Mouse (Mus musculus) liver, postnatal 0 days (tissue): Measurements from ENCODE around the gene Spc24. TPM values are rescaled to one million over a fixed set of nuclear protein-coding genes. Genes with fewer than 3 reads are reported as not detected.
A peak's percentile ranks its signal among the peaks of the same experiment; 100 is the strongest.

ENCODE experiments used
- ATAC-seq: fragments of 200-750 bp; cut with Nextera tagmentation; 2 replicates; pipeline ENCODE4 v1.8.0; 2017; ENCODE audit warnings: mild to moderate bottlenecking, moderate library complexity
- DNase-seq: peaks from one replicate; pipeline ENCODE4 v3.0.0-alpha.2; 2016
- H3K27ac ChIP-seq: fragments of 300-500 bp; sonication (generic); 2 replicates; pipeline ENCODE4 v1.5.1; 2014; ENCODE audit warnings: antibody characterized with exemption, moderate library complexity, mild to moderate bottlenecking, low read depth
- H3K27me3 ChIP-seq: fragments of 300-500 bp; sonication (generic); 2 replicates; pipeline ENCODE4 v1.6.1; 2014; ENCODE audit warnings: low read length, control low read depth, mixed read lengths; ENCODE audit not compliant: insufficient read depth
- H3K36me3 ChIP-seq: fragments of 300-500 bp; sonication (generic); replicated peaks from 2 replicates; pipeline ENCODE4 v1.6.1; 2014; ENCODE audit warnings: mild to moderate bottlenecking, control low read depth, low read length, moderate library complexity, mixed read lengths; ENCODE audit not compliant: insufficient read depth
- H3K4me1 ChIP-seq: fragments of 300-500 bp; sonication (generic); 2 replicates; pipeline ENCODE4 v1.6.1; 2014; ENCODE audit warnings: antibody characterized with exemption, mild to moderate bottlenecking, control low read depth; ENCODE audit not compliant: insufficient read depth
- H3K4me2 ChIP-seq: fragments of 300-500 bp; sonication (generic); 2 replicates; pipeline ENCODE4 v1.6.1; 2014; ENCODE audit warnings: low read depth, mild to moderate bottlenecking, low read length, moderate library complexity, mixed read lengths
- H3K4me3 ChIP-seq: fragments of 300-500 bp; sonication (generic); 2 replicates; pipeline ENCODE4 v1.5.1; 2014; ENCODE audit warnings: low read depth, low read length
- H3K9ac ChIP-seq: fragments of 300-500 bp; sonication (generic); replicated peaks from 2 replicates; pipeline ENCODE4 v1.6.1; 2014; ENCODE audit warnings: mild to moderate bottlenecking, moderate library complexity
- H3K9me3 ChIP-seq: fragments of 300-500 bp; sonication (generic); 2 replicates; pipeline ENCODE4 v1.6.1; 2016; ENCODE audit warnings: mild to moderate bottlenecking, control low read depth, low read length, mixed read lengths
- CTCF ChIP-seq: sonication (generic); IDR thresholded peaks from 2 replicates; pipeline ENCODE4 v1.5.1; 2016; ENCODE audit warnings: antibody characterized with exemption, low read depth
- EP300 ChIP-seq: IDR thresholded peaks from 2 replicates; pipeline ENCODE4 v1.6.1; 2016; ENCODE audit warnings: antibody characterized with exemption, low read depth, mild to moderate bottlenecking
- WGBS: fragments of 180-500 bp; shearing (Covaris S2); extraction: QIAGEN DNeasy Blood & Tissue Kit; methylation state at CpG from one replicate; pipeline ENCODE4 v1.1.7; 2014; ENCODE audit not compliant: insufficient replicate concordance; 5-methylcytosine and 5-hydroxymethylcytosine counted together
- microRNA-seq: library from miRNA; unstranded; fragments of <30 nt; microRNA quantifications from one replicate; pipeline ENCODE4, GENCODE M21; 2016
- polyA plus RNA-seq: library from polyadenylated mRNA; unstranded; fragments of >200 nt; fragmentation: Nextera tagmentation; extraction: Ambion mirVana; gene quantifications from 2 replicates; pipeline ENCODE4 v1.2.1, GENCODE M21; 2015

Gene Spc24
- polyA plus RNA-seq, 1 experiment from 2014 or later = 38.4 TPM

DNA sequence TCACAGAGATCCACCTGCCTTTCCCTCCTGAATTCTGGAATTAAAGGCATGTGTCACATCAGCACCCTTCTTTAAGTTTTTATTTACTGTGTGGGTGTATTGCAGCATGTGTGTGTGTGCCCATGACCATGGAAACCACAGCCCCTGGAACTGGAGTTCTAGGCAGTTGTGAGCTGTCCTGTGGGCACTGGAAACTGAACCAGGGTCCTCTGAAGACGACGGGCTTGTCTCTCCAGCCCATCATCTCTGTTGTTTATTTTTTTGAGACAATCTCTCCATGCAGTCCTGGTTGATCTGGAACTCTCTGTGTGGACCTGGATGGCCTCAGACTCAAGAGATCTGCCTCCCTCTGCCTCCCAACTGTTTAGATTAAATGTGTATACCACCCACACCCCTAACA is 43.1 kb downstream of the Spc24 start:
- H3K4me1 ChIP-seq = peaks cover 9% of the 10 kb centered on the region
- no peak for ATAC-seq
- H3K4me3 ChIP-seq = no peak overlapping the region
- DNase-seq = no peak
- TF ChIP-seq EP300 (no peak), CTCF (no peak)
- H3K27me3 ChIP-seq = no peaks in the 10 kb centered on the region
- H3K9me3 ChIP-seq = no peaks in the 10 kb centered on the region
- WGBS = 73% methylated on average over 2 of the region's 2 CpGs
- H3K4me2 ChIP-seq = no peak overlapping the region
- H3K36me3 ChIP-seq = no peaks in the 10 kb centered on the region
- no peak overlapping the region for H3K27ac ChIP-seq
- no peak overlapping the region for H3K9ac ChIP-seq

DNA sequence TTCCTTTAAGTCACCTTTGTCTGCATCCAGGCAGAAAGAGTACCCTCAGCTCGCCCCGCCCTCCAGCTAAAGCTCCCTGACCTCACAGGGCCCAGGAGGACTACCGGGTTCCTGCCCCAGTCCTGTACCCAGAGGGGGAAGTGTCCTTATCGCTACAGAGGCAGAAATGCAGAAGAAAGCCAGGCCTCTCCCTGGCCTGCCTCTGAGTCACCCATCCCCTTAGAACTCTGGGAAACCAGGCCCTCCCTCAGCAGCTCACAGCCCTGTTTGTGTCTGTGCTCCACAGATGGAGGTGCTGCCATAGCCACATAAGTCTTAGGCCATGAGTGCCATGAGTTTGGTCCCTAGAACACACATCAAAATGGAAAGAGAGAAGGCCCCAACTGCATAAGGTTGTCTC is 44.8 kb downstream of the Spc24 start:
- Histone ChIP-seq H3K4me1 (peaks cover 9% of the 10 kb centered on the region), H3K27ac (peak overlapping the region; percentile 44), H3K9me3 (no peaks in the 10 kb centered on the region), H3K4me3 (no peak overlapping the region), H3K36me3 (no peaks in the 10 kb centered on the region), H3K9ac (no peak overlapping the region), H3K4me2 (no peak overlapping the region), H3K27me3 (no peaks in the 10 kb centered on the region)
- TF ChIP-seq EP300 = no peak
- TF ChIP-seq CTCF = no peak
- WGBS = 20% methylated on average over 4 of the region's 4 CpGs
- DNase-seq = peak; percentile 50
- peak; percentile 96 for ATAC-seq

DNA sequence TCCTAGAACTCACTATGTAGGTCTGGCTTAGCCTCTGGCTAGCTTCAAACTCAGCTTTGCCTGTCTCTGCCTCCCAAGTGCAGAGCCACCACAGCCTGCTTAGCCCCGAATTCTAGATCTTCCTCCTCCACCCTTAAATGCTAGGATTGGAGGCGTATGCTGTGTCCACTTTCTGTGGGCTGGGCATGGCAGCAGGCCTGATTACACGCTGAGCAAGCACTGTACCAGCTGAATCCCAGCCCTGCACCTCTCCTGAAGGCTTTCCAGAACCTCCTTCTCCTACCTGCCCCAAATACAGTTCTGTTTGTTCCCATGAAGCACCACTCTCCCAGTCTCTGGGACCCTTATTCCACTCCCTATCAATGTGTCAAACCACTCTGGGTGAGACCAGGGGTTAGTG is 50.8 kb downstream of the Spc24 start:
- Histone ChIP-seq H3K9me3 (no peaks in the 10 kb centered on the region), H3K27me3 (no peaks in the 10 kb centered on the region), H3K36me3 (peaks cover 8% of the 10 kb centered on the region; the same call in 1 of the 2 replicates), H3K27ac (no peak overlapping the region), H3K9ac (no peak overlapping the region), H3K4me1 (no peaks in the 10 kb centered on the region), H3K4me2 (no peak overlapping the region), H3K4me3 (no peak overlapping the region)
- WGBS = 79% methylated on average over 3 of the region's 3 CpGs
- TF ChIP-seq EP300 = no peak
- TF ChIP-seq CTCF = no peak
- ATAC-seq = no peak
- no peak for DNase-seq

DNA sequence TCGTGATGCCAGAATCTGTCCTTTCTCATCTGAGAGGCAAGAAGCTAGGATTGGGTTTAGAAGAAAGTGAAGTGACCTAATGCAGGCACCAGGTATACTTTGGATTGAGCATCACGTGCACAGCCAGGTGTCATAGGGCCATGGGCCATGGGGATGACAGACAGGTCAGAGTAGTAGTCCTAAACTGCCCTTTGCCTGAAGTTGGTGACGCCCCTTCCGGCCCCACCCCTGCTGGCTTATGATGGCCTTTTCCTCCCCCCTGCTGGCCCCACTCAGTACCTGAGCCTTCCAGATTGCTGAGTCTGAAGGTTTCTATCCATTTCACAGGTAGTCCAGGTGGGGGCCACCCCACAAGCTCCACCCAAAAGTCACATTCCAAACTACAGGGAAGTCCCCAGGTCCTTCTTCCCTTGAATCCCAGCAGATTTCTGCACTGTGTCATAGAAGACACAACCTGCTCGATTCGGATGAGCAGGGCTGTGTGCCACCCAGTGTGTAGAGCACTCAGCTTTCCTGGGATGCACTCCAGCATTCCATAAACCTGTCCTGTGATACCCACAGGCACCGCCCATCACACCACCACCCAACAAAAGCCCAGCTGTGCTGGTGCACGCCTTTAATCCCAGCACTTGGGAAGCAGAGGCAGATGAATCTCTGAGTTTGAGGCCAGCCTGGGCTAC is 53.4 kb downstream of the Spc24 start:
- no peaks in the 10 kb centered on the region for H3K4me1 ChIP-seq
- H3K27ac ChIP-seq = peak overlapping the region; percentile 31; the same call in 1 of the 2 replicates
- DNase-seq (no peak), ATAC-seq (peak; percentile 89)
- H3K27me3 ChIP-seq = no peaks in the 10 kb centered on the region
- no peak overlapping the region for H3K9ac ChIP-seq
- H3K4me2 ChIP-seq = no peak overlapping the region
- WGBS = 82% methylated on average over 8 of the region's 8 CpGs
- no peak for TF ChIP-seq EP300
- TF ChIP-seq CTCF = no peak; the same call in 1 of the 2 replicates
- peaks cover 30% of the 10 kb centered on the region for H3K36me3 ChIP-seq
- no peaks in the 10 kb centered on the region for H3K9me3 ChIP-seq
- no peak overlapping the region for H3K4me3 ChIP-seq

DNA sequence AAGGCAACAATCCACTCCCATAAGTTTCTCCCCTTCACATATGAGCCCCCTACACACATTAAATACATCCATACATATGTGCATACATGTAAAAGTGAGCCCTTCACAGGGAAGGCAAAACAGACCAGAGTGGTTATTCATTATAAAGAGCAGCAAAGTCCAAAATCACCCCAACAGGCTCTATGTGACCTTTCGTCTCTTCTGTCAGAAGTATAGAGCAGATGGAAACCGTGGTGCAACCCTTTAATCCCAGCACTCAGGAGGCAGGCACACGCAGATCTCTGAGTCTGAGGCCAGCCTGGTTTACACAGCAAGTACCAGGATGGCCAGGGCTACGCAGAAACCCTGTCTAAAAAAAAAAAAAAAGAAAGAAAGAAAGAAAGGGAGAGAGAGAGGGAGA is 54.0 kb downstream of the Spc24 start:
- ATAC-seq = peak; percentile 44; the same call in 1 of the 2 replicates
- no peak overlapping the region for H3K4me2 ChIP-seq
- H3K4me3 ChIP-seq = no peak overlapping the region
- WGBS = 64% methylated on average over 4 of the region's 4 CpGs
- no peak overlapping the region for H3K9ac ChIP-seq
- no peak for DNase-seq
- H3K27ac ChIP-seq = peak overlapping the region; percentile 31
- no peaks in the 10 kb centered on the region for H3K4me1 ChIP-seq
- no peak for TF ChIP-seq CTCF
- no peak for TF ChIP-seq EP300
- H3K9me3 ChIP-seq = no peaks in the 10 kb centered on the region
- no peaks in the 10 kb centered on the region for H3K27me3 ChIP-seq
- peaks cover 36% of the 10 kb centered on the region for H3K36me3 ChIP-seq

Small RNA genes lying within 50 kb of the gene (microRNA-seq; reads per million reads assigned to microRNA genes)
- 6.1 reads per million, percentile 11 among the genes with 10 or more reads in this experiment for gene Mir7083

Other genes with a start within 250 kb of the Spc24 start
- 13.6 and 14.2 TPM in 2 replicates for gene AB124611, start 234.1 kb downstream of the Spc24 start, polyA plus RNA-seq
- 8.6 TPM in 2 replicates for gene Carm1, start 213.4 kb downstream of the Spc24 start, polyA plus RNA-seq
- 12.5 and 13.0 TPM in 2 replicates for gene Timm29, start 167.6 kb downstream of the Spc24 start, polyA plus RNA-seq
- 7.8 and 8.5 TPM in 2 replicates for gene Yipf2, start 167.5 kb downstream of the Spc24 start, polyA plus RNA-seq
- 12.8 and 14.3 TPM in 2 replicates for gene Smarca4, start 144.1 kb downstream of the Spc24 start, polyA plus RNA-seq
- gene Ldlr, start 36.8 kb downstream of the Spc24 start, polyA plus RNA-seq = 13.2 and 13.3 TPM in 2 replicates
- gene Kank2, start 38.4 kb upstream of the Spc24 start, polyA plus RNA-seq = 2.8 and 3.7 TPM in 2 replicates
- 74.6 and 75.7 TPM in 2 replicates for gene Angptl8, start 75.2 kb upstream of the Spc24 start, polyA plus RNA-seq
- 3.6 and 4.1 TPM in 2 replicates for gene Dock6, start 92.3 kb upstream of the Spc24 start, polyA plus RNA-seq
- gene Rab3d, start 157.9 kb upstream of the Spc24 start, polyA plus RNA-seq = 9.3 and 9.9 TPM in 2 replicates
- 0.81 and 1.1 TPM in 2 replicates for gene Ccdc159, start 167.2 kb upstream of the Spc24 start, polyA plus RNA-seq
- 222 and 246 TPM in 2 replicates for gene Tmem205, start 167.3 kb upstream of the Spc24 start, polyA plus RNA-seq
- 0.70 and 1.0 TPM in 2 replicates for gene Plppr2, start 176.7 kb upstream of the Spc24 start, polyA plus RNA-seq
- gene Swsap1, start 195.5 kb upstream of the Spc24 start, polyA plus RNA-seq = 2.3 and 2.6 TPM in 2 replicates
- gene Epor, start 203.2 kb upstream of the Spc24 start, polyA plus RNA-seq = 40.6 and 41.6 TPM in 2 replicates
- 0.14 and 0.32 TPM in 2 replicates for gene Rgl3, start 229.1 kb upstream of the Spc24 start, polyA plus RNA-seq
- gene Ccdc151, start 242.3 kb upstream of the Spc24 start, polyA plus RNA-seq = not detected in 2 replicates
- 47.0 and 47.6 TPM in 2 replicates for gene Prkcsh, start 242.5 kb upstream of the Spc24 start, polyA plus RNA-seq